Mouse (Mus musculus): Measurements from ENCODE around the gene Zfp536.

- TF ChIP-seq MYOD1 (IDR thresholded peaks at IDR 0.05; ENCODE audit: control insufficient read depth, insufficient read length, low read depth) (no peak), MAX (IDR thresholded peaks at IDR 0.05) (no peak), CTCF (IDR thresholded peaks at IDR 0.05; ENCODE audit: control insufficient read depth, insufficient read depth, insufficient read length) (no peak)
Measured at GRCm38 (mm10) chr7:37723191-37723592, 50.2 kb downstream of the Zfp536 start.

All from C2C12 (cell line).